Mouse (Mus musculus): ENCODE measurements around the gene Slc4a10.

DNA sequence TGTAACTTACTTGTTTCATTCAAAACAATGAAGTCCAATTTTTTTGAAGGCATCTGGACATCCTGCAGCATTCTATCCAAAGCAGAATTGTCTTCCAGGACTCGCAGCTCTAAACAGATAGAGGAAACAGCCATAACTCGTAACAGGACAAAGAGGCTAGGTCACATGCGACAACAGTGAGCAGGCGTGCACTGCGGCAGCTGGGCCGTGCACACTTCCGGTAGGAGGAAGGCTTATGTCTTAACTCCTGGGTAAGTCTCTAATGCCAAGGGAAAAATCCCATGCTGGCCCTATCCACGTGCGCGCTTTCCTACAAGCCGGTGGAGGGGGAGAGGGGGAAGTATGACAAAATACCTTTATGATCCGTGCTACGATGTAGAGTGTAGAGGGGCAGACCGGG lies 310.3 kb downstream of the Slc4a10 start:
- TF ChIP-seq CTCF (IDR thresholded peaks at IDR 0.05; ENCODE audit: extremely low read depth, insufficient read length, insufficient replicate concordance, low read depth, low read length) (no peak), POLR2A (IDR thresholded peaks at IDR 0.05; ENCODE audit: low read depth, low read length) (no peak)

All from small intestine, adult 2 months (tissue).